Mouse (Mus musculus): ENCODE measurements at regions not wholly inside any gene's neighbourhood (a gene's known extent, or its start where the extent isn't known, plus 50 kb on each side); places are given as distances from the start of the nearest gene placed in this dataset.

DNA sequence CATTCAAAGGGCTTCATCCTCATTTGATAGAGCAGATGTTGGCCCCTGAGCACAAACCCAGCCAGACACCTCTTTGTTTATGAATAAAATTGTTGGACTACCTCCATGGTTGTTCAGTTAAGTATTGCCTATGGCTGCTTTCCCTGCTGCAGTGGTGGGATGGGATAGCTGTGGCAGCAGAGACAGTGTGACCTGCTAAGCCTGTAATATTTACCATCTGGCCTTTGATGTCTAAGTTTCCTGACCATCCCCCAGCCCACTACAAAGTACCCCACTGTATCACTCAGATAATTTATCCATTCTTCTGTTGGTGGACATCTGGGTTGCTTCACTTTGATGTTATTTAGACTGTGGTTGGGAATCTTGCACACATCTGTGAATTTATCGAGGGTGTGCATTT lies 168.7 kb upstream of the Cdh5 start:
- TF ChIP-seq MAFK (IDR thresholded peaks at IDR 0.05; ENCODE audit: insufficient read depth, low read depth, low read length): no peak
- no peak for TF ChIP-seq CHD2 (IDR thresholded peaks at IDR 0.05; ENCODE audit: low read depth, low read length)
- TF ChIP-seq HCFC1 (IDR thresholded peaks at IDR 0.05; ENCODE audit: borderline replicate concordance, insufficient read depth, low read length): no peak
- no peak for TF ChIP-seq ZNF384 (IDR thresholded peaks at IDR 0.05; ENCODE audit: low read depth, low read length)
